Mouse (Mus musculus) B cell, adult 2 months (primary cell): ENCODE results near the gene Popdc3.
"Not testable (repeated sequence)": the region's sequence is repeated elsewhere in the genome, so short reads cannot be mapped to it uniquely, and the experiment has no call there.

Experiments
- DNase-seq, 2 experiments: peaks; one replicate each; pipeline ENCODE4 v3.0.0; 2022

Gene Popdc3

GRCm38 (mm10) chr10:45177798-45178197, at the start of gene Popdc3:
Gene Popdc3, plus strand, starts transcription at chr10:45178098.
- not testable (repeated sequence) for DNase-seq

DNA sequence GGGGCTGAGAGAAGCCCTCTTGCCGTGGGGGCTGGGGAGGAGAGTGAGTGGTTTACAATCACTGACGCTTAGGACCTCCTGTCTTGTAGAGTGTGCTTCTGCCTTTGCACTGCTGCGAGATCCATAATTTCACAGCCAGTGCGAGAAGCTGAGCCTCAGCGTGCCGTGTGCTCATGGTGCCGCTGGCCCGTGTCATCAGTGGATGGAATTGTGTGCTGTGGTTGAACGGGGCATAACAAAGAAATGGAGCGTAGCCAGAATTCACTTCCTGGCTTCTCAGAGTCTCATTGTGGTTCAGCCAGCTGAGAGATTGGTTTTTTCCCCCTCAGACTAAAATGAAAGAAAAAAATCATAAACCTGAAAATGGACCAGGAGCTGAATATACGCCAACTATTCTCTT, 48.8 kb upstream of the Popdc3 start:
- DNase-seq = peak; percentile 6 to 10

- no peak for DNase-seq
Observed at GRCm38 (mm10) chr10:45130004-45130403, 47.9 kb upstream of the Popdc3 start.

DNA sequence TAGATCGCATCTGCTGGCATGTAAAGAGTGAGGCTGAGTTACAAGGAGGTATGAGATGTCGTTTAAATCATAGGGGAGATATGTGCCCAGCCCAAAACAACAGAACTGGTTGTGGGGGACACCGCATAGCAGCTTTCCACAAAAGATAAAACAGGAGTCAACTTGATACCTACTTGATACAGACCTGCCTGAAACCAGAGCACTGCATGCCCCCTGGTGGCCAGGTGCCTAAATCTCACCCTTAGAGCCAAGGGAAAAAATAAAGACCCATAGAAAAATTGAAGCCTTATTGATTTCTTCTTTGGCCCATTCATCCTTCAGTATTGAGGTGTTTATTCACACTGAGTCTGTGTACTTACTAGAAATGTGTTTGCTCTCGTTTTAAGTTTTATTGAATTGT, 45.5 kb upstream of the Popdc3 start:
- DNase-seq = peak; percentile 84 to 85

- no peak for DNase-seq
Observed at GRCm38 (mm10) chr10:45136806-45137205, 41.1 kb upstream of the Popdc3 start.

DNA sequence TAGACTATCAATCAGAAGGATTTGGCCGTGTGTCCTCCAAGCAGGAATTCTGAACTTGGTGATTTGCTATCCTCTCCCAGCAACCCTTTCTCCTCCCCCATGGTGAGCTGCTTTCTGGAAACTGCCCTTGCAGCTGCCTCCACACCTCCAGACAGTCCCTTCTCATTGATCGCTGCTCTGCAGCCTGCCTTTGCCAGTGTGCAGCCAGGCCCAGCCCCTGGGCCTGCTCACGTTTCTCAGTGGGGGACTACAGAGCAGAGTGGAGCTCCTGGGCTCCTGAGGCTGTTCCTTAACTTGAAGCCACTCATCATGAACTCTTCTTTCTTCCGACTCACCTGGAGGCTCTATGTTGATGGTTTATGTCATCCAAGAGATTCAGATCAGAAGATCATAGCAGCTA, 38.0 kb upstream of the Popdc3 start:
- DNase-seq = no peak

DNA sequence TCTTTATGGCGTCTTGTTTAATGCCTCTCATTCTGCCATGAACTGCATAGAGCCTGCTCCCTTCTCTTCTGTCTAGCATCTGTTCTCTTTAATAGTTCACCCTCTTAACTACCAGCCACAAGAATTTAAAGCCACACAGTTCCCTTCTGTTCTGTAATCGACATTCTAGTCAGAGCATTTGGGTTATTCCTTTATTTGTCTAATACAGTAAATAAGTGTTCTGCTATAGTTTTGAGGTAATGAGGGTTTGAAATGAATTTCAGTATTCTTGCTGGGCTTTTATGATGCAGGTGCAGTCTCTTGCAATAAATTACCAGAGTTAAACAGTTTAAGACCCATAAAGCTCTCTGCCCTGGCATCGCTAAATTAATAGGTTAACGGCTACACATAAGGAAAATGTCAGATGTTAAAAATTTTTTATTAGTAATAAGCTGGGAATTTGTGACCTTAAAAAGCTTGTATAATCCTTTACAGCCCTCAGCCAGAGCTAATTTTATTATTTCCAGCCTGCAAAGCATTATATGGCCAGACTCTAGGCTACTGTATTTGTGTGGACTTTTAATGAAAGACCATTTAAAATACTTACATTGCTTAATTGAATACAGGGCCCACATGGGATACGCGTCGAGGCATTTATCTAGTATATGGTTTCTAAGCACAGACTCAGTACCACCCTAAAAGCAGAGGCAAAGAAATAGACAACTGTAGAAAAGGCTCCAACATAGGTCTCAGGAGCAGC, 37.3 kb upstream of the Popdc3 start:
- no peak for DNase-seq

DNA sequence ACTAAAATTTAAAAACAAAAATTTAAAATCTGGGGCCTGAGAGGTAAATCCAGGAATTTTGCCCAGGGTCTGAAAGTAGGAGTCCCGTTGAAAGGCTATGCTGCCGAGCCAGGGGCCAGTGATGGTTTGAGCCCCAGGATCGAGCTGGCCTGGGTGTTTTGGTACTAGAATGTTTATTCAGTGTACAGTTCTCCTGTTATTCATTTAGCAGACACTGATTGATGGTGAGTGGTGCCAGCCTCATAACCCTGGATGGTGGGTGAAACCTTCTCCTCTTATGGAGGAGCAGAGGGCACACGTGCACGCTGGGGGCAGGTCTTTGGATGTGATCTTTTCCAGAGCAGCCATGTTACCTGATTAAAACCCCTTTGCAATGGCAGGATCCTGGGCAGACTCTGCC, 35.5 kb upstream of the Popdc3 start:
- DNase-seq = no peak

GRCm38 (mm10) chr10:45144038-45144817, 33.7 kb upstream of the Popdc3 start:
- no peak for DNase-seq

- no peak for DNase-seq
Observed at GRCm38 (mm10) chr10:45146821-45147220, 31.1 kb upstream of the Popdc3 start.

GRCm38 (mm10) chr10:45151137-45151536, 26.8 kb upstream of the Popdc3 start:
- DNase-seq = no peak

- no peak for DNase-seq
Observed at GRCm38 (mm10) chr10:45151771-45152692, 25.9 kb upstream of the Popdc3 start.

GRCm38 (mm10) chr10:45154557-45155060, 23.3 kb upstream of the Popdc3 start:
- no peak for DNase-seq

GRCm38 (mm10) chr10:45165851-45166250, 12.0 kb upstream of the Popdc3 start:
- no peak for DNase-seq

DNA sequence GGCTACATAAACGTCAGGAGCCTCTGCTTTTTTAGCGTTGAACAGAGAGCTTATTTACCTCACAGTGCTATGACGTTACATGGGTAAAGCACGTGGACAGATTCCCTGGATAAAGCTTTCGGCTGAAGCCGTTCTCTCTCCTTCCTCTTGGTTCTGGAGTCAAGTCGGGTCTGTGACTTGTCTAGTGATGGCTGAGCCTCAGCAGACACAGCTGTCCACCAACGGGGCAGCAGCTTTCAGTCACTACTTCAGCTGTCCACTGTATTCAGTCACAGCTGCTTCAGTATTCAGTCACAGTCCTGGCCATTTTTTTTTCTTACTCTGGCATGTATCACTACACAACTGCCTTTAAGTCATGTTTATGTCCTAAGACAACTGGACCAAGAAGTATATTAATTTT, 4.0 kb upstream of the Popdc3 start:
- no peak for DNase-seq

- DNase-seq = no peak
Observed at GRCm38 (mm10) chr10:45174345-45174744, 3.6 kb upstream of the Popdc3 start.

GRCm38 (mm10) chr10:45180677-45181326, 2.9 kb downstream of the Popdc3 start:
- DNase-seq = no peak

GRCm38 (mm10) chr10:45181344-45181743, 3.4 kb downstream of the Popdc3 start:
- DNase-seq = no peak

DNA sequence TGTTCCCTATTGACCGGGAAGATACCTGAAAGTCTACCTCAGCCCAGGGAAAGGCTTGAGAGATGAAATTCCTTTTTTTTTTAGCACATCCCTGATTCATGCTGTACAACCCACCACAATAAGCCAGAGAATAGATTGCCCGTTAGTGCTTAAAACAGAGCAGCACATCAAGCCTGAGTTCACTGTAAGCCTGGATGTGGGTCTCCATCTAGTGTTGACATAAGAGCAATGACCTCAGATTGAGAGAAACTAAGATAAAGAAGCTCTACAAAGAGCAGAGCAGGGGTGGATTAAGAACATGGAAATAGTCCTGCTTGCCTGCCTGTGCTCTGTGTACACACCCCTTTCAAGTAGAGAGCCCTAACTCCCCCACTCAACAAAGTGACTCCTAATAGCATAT, 7.6 kb downstream of the Popdc3 start:
- no peak for DNase-seq

DNA sequence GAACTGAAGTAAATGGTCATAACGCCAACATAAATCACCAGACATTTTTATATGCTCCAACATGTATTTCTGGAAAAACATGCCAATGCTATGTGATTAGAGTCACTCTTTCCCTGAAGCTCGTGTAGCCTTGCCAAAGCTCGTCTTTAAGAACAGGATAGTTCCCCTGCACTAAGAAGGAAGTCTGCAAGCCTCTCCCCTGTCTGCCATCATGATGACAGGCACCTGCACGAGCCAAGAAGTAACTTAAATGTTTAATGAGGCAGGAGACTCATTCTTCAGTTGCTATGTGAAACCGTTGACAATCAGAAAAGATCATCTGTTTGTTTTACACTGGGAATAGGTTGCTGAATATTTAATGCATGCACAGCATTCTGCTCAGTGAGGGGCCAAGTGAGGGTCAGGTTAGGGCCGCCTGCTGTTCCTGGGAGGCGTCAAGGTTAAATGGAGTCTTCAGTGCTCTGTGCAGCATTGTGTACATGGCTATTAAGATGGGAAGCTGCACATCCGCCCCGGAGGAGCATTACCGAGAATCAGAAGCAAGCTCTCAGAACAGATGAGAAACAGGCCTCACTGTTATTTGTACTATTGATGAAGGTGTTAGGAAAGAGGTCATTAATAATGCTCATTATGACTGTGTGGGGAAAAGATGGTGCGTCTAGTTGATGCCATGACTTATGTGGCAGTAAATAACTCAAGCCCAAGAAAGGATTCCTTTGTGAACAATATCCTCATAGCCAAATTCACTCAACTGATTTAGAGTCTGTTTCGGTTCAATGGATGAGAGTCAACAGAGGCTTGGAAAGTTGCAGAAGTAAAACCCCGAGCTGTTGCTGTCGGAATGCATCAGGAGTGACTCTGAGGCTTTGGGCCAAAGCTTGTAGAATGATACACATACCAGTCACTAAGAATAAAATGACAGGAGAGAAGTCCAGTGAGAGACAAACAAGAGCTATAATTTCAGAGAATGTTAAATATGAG, 15.7 kb downstream of the Popdc3 start:
- DNase-seq = no peak

GRCm38 (mm10) chr10:45194531-45194930, 16.6 kb downstream of the Popdc3 start:
- DNase-seq = no peak
